In the genomic region with DNA sequence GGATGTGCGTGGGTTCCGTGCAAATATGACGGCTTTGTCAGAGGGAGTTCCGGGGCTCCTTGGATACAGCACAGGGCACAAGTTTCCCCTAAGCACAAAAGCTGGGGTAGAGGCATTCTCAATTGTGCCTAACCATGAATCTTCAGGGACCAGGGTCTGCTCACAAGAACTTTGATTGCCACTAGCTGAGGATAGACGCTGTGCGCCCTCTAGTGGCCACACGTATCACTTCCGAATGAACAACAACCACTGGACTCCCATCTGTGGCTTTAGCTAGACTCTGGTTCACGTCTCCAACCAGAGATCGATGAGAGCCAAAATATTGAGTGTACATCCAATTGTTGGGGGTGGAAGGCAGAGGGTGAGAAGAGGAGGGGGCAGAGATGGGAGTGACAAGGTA, we compare ENCODE assay signal across 9 mouse cellular contexts. TPM values are rescaled to one million over a fixed set of nuclear protein-coding genes. Genes with fewer than 3 reads are reported as not detected.
DNase-seq lines count a peak whose midpoint lies in the region; ATAC-seq lines count a peak whose summit lies in the region.
"Had no signal": no experiment of that assay in that cellular context is flagged by ENCODE, and none has a peak within 500 bp of the region (broad histone marks: within the 10 kb centered on the region; RNA-seq: fewer than 3 reads in every experiment).

No protein-coding gene starts in this region.

- WGBS in liver, embryonic 12.5 days (ENCODE audit: insufficient replicate concordance) = 27% methylated on average over 10 of the region's 10 CpGs
- WGBS in limb, embryonic 10.5 days = 36% methylated on average over 10 of the region's 10 CpGs
- 28% methylated on average over 10 of the region's 10 CpGs for WGBS in neural tube, embryonic 13.5 days

- ATAC-seq in liver, embryonic 12.5 days = no peak
- peak; percentile 73 for ATAC-seq in erythroid progenitor cell, adult 5-6 weeks (replicated peaks; ENCODE audit: low FRiP score, poor library complexity, severe bottlenecking)
- ATAC-seq in hematopoietic stem cell, adult 5-6 weeks (replicated peaks in 1 of 2; ENCODE audit: insufficient read depth in 1 of 2, low FRiP score in 2 of 2, low TSS enrichment in 1 of 2, low read depth in 1 of 2, poor library complexity in 2 of 2, severe bottlenecking in 2 of 2) = peak; percentile 66 to 67; a peak in 3 of 4 replicates
- 0 out of 2 replicates have a peak, but pooled peaks have one; percentile 13 for ATAC-seq in neural tube, embryonic 13.5 days (ENCODE audit: low read depth)

- H3K9me3 ChIP-seq in liver, embryonic 12.5 days (replicated peaks) = no peaks in the 10 kb centered on the region
- H3K9me3 ChIP-seq in limb, embryonic 10.5 days (replicated peaks) = no peaks in the 10 kb centered on the region
- H3K9me3 ChIP-seq in neural tube, embryonic 13.5 days = no peaks in the 10 kb centered on the region
- H3K9me3 ChIP-seq: stomach, embryonic 15.5 days had no signal

- no peak overlapping the region for H3K9ac ChIP-seq in liver, embryonic 12.5 days
- no peak overlapping the region for H3K9ac ChIP-seq in neural tube, embryonic 13.5 days
- H3K9ac ChIP-seq: stomach, embryonic 15.5 days had no signal

- no peak overlapping the region for H3K27ac ChIP-seq in liver, embryonic 12.5 days
- no peak overlapping the region for H3K27ac ChIP-seq in limb, embryonic 10.5 days
- H3K27ac ChIP-seq in neural tube, embryonic 13.5 days (replicated peaks) = no peak overlapping the region
- H3K27ac ChIP-seq: stomach, embryonic 15.5 days had no signal

- no peak overlapping the region for H3K4me2 ChIP-seq in liver, embryonic 12.5 days
- no peak overlapping the region for H3K4me2 ChIP-seq in neural tube, embryonic 13.5 days
- H3K4me2 ChIP-seq: stomach, embryonic 15.5 days had no signal

- H3K4me1 ChIP-seq in liver, embryonic 12.5 days = no peaks in the 10 kb centered on the region
- H3K4me1 ChIP-seq in limb, embryonic 10.5 days = peaks cover 3% of the 10 kb centered on the region; the same call in 1 of the 2 replicates
- peaks cover 9% of the 10 kb centered on the region; the same call in 1 of the 2 replicates for H3K4me1 ChIP-seq in neural tube, embryonic 13.5 days (replicated peaks)

- H3K36me3 ChIP-seq in liver, embryonic 12.5 days = no peaks in the 10 kb centered on the region
- H3K36me3 ChIP-seq in limb, embryonic 10.5 days = no peaks in the 10 kb centered on the region
- H3K36me3 ChIP-seq in neural tube, embryonic 13.5 days = no peaks in the 10 kb centered on the region
- H3K36me3 ChIP-seq: stomach, embryonic 15.5 days had no signal

- H3K27me3 ChIP-seq in liver, embryonic 12.5 days (replicated peaks) = no peaks in the 10 kb centered on the region
- H3K27me3 ChIP-seq in limb, embryonic 10.5 days (ENCODE audit: low read depth, poor library complexity, severe bottlenecking) = no peaks in the 10 kb centered on the region
- no peaks in the 10 kb centered on the region for H3K27me3 ChIP-seq in neural tube, embryonic 13.5 days
- H3K27me3 ChIP-seq: stomach, embryonic 15.5 days had no signal

- DNase-seq in liver = peak; percentile 84
- DNase-seq in adrenal gland, postnatal 36 days = peak; percentile 79 to 82
- DNase-seq in limb, embryonic 10.5 days (ENCODE audit: low spot score) = peak; percentile 89
- peak; percentile 75 for DNase-seq in testis, postnatal 14 days (ENCODE audit: low spot score)

- H3K4me3 ChIP-seq in liver, embryonic 12.5 days = no peak overlapping the region
- H3K4me3 ChIP-seq in limb, embryonic 10.5 days = no peak overlapping the region
- H3K4me3 ChIP-seq in neural tube, embryonic 13.5 days = no peak overlapping the region
- H3K4me3 ChIP-seq: stomach, embryonic 15.5 days had no signal

RNA-seq across cellular contexts. Expression of gene Slc7a5, which starts 18.1 kb away (rescaled TPM):
- 52.6 and 58.9 TPM in 2 replicates for polyA plus RNA-seq in liver, embryonic 12.5 days (2016; fragmentation: Nextera tagmentation; extraction: Ambion mirVana)
- total RNA-seq in adrenal gland, postnatal 36 days (2021) = 10 to 100 TPM; 41.6 to 64.0 TPM
- total RNA-seq in erythroid progenitor cell, adult 5-6 weeks (2015; ENCODE audit: low replicate concordance) = 204 and 216 TPM in 2 replicates
- 167 and 189 TPM in 2 replicates for total RNA-seq in erythroid progenitor cell, adult 5-6 weeks (2017; ENCODE audit: low replicate concordance)
- total RNA-seq in hematopoietic stem cell, adult 5-6 weeks (2017) = 15.9 and 18.2 TPM in 2 replicates
- 16.8 and 19.3 TPM in 2 replicates for polyA plus RNA-seq in limb, embryonic 10.5 days (2016; fragmentation: Nextera tagmentation; extraction: Ambion mirVana)
- polyA plus RNA-seq in neural tube, embryonic 13.5 days (2015; fragmentation: Nextera tagmentation; extraction: Ambion mirVana) = 38.7 and 38.9 TPM in 2 replicates

RNA-seq across cellular contexts. Expression of gene Car5a, which starts 19.1 kb away (rescaled TPM):
- 0.69 and 0.85 TPM in 2 replicates for polyA plus RNA-seq in liver, embryonic 12.5 days (2016; fragmentation: Nextera tagmentation; extraction: Ambion mirVana)
- total RNA-seq in adrenal gland, postnatal 36 days (2021) = not detected
- not detected in 2 replicates for total RNA-seq in erythroid progenitor cell, adult 5-6 weeks (2015; ENCODE audit: low replicate concordance)
- not detected in 2 replicates for total RNA-seq in erythroid progenitor cell, adult 5-6 weeks (2017; ENCODE audit: low replicate concordance)
- not detected in 2 replicates for total RNA-seq in hematopoietic stem cell, adult 5-6 weeks (2017)
- polyA plus RNA-seq in limb, embryonic 10.5 days (2016; fragmentation: Nextera tagmentation; extraction: Ambion mirVana) = 0.20 TPM in 1 of 2 replicates, not detected in the other
- polyA plus RNA-seq in neural tube, embryonic 13.5 days (2015; fragmentation: Nextera tagmentation; extraction: Ambion mirVana) = 0.23 and 0.31 TPM in 2 replicates

RNA-seq across cellular contexts. Expression of gene Banp, which starts 23.9 kb away (rescaled TPM):
- polyA plus RNA-seq in liver, embryonic 12.5 days (2016; fragmentation: Nextera tagmentation; extraction: Ambion mirVana) = 22.4 and 25.4 TPM in 2 replicates
- 10 to 100 TPM; 25.4 to 37.4 TPM for total RNA-seq in adrenal gland, postnatal 36 days (2021)
- total RNA-seq in erythroid progenitor cell, adult 5-6 weeks (2015; ENCODE audit: low replicate concordance) = 16.3 and 41.1 TPM in 2 replicates
- 42.2 and 94.6 TPM in 2 replicates for total RNA-seq in erythroid progenitor cell, adult 5-6 weeks (2017; ENCODE audit: low replicate concordance)
- total RNA-seq in hematopoietic stem cell, adult 5-6 weeks (2017) = 19.8 and 25.3 TPM in 2 replicates
- polyA plus RNA-seq in limb, embryonic 10.5 days (2016; fragmentation: Nextera tagmentation; extraction: Ambion mirVana) = 55.4 and 60.0 TPM in 2 replicates
- polyA plus RNA-seq in neural tube, embryonic 13.5 days (2015; fragmentation: Nextera tagmentation; extraction: Ambion mirVana) = 59.9 and 60.1 TPM in 2 replicates
